Mouse (Mus musculus): ENCODE data around the gene Timp2. TPM values are rescaled to one million over a fixed set of nuclear protein-coding genes. Genes with fewer than 3 reads are reported as not detected.
A peak's percentile ranks its signal among the peaks of the same experiment; 100 is the strongest.

Gene Timp2
- polyA plus RNA-seq, 1 experiment from 2014 or later, result 88.4 TPM

GRCm38 (mm10) chr11:118347391-118347790 is 8.1 kb downstream of the Timp2 start:
- DNase-seq (ENCODE audit: low spot score), result no peak
- Histone ChIP-seq H3K36me3 (ENCODE audit: insufficient read depth, low read length) (0 out of 2 replicates have a peak, but pooled peaks cover 2% of the 10 kb centered on the region), H3K4me3 (replicated peaks; ENCODE audit: low read depth, low read length) (no peak overlapping the region), H3K9ac (ENCODE audit: low read depth, low read length) (no peak overlapping the region), H3K27me3 (ENCODE audit: insufficient read depth, low read length) (no peaks in the 10 kb centered on the region), H3K4me1 (replicated peaks; ENCODE audit: insufficient read depth, low read length) (peaks cover 39% of the 10 kb centered on the region), H3K27ac (no peak overlapping the region), H3K4me2 (ENCODE audit: low read length) (no peak overlapping the region), H3K9me3 (replicated peaks; ENCODE audit: low read length) (no peaks in the 10 kb centered on the region)
- no peak for TF ChIP-seq CTCF (IDR thresholded peaks at IDR 0.05; ENCODE audit: low read depth)
- no peak for ATAC-seq (replicated peaks; ENCODE audit: low FRiP score, low read depth)
- WGBS, result 83% methylated on average over 2 of the region's 2 CpGs

DNA sequence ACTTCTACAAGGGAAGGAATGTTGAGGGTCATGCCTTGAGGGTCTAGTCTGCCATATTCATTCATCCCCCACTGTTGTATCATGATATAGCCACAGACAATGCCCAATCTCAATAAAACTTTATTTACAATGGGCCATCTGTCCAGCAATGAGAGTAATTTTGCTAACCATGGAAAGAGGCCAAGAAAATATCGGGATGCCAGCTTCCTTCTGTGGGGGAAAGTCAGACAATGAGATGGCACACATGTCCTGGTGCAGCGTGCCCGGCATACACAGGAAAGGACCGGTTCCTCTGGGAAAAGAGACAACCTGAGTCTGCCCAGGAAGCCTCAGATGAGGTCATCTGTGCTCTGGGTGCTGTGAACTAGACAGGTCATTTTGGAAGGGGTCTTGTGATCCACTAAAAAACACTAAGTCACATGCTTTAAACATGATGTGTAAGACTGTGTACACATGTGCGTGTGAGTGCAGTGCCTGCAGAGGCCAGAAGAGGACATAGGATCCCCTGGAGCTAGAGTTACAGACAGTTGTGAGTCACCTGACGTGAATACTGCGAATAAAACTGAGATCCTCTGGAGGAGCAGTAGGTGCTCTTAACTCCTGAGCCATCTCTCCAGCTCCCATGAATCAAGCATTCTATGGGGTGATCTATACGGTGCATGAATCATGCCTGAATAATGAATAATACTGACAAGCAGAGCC is 9.0 kb downstream of the Timp2 start:
- peak; percentile 33; the same call in 1 of the 2 replicates for TF ChIP-seq CTCF (IDR thresholded peaks at IDR 0.05; ENCODE audit: low read depth)
- Histone ChIP-seq H3K36me3 (ENCODE audit: insufficient read depth, low read length) (no peaks in the 10 kb centered on the region), H3K27ac (no peak overlapping the region), H3K4me2 (ENCODE audit: low read length) (no peak overlapping the region), H3K9me3 (replicated peaks; ENCODE audit: low read length) (no peaks in the 10 kb centered on the region), H3K27me3 (ENCODE audit: insufficient read depth, low read length) (no peaks in the 10 kb centered on the region), H3K4me3 (replicated peaks; ENCODE audit: low read depth, low read length) (no peak overlapping the region), H3K4me1 (replicated peaks; ENCODE audit: insufficient read depth, low read length) (peaks cover 46% of the 10 kb centered on the region), H3K9ac (ENCODE audit: low read depth, low read length) (no peak overlapping the region)
- ATAC-seq (replicated peaks; ENCODE audit: low FRiP score, low read depth) (no peak), DNase-seq (ENCODE audit: low spot score) (no peak)
- 79% methylated on average over 8 of the region's 8 CpGs for WGBS

GRCm38 (mm10) chr11:118345693-118346092 is 9.8 kb downstream of the Timp2 start:
- H3K4me3 ChIP-seq (replicated peaks; ENCODE audit: low read depth, low read length), result no peak overlapping the region
- H3K36me3 ChIP-seq (ENCODE audit: insufficient read depth, low read length), result no peaks in the 10 kb centered on the region
- no peaks in the 10 kb centered on the region for H3K27me3 ChIP-seq (ENCODE audit: insufficient read depth, low read length)
- H3K9me3 ChIP-seq (replicated peaks; ENCODE audit: low read length), result no peaks in the 10 kb centered on the region
- H3K4me2 ChIP-seq (ENCODE audit: low read length), result no peak overlapping the region
- TF ChIP-seq CTCF (IDR thresholded peaks at IDR 0.05; ENCODE audit: low read depth), result no peak
- no peak for DNase-seq (ENCODE audit: low spot score)
- H3K4me1 ChIP-seq (replicated peaks; ENCODE audit: insufficient read depth, low read length), result peaks cover 46% of the 10 kb centered on the region
- no peak for ATAC-seq (replicated peaks; ENCODE audit: low FRiP score, low read depth)
- H3K27ac ChIP-seq, result no peak overlapping the region
- WGBS, result 59% methylated on average over 4 of the region's 4 CpGs
- no peak overlapping the region for H3K9ac ChIP-seq (ENCODE audit: low read depth, low read length)

GRCm38 (mm10) chr11:118343629-118344028 is 11.9 kb downstream of the Timp2 start:
- no peak for TF ChIP-seq CTCF (IDR thresholded peaks at IDR 0.05; ENCODE audit: low read depth)
- peaks cover 36% of the 10 kb centered on the region for H3K4me1 ChIP-seq (replicated peaks; ENCODE audit: insufficient read depth, low read length)
- no peak overlapping the region for H3K27ac ChIP-seq
- H3K9ac ChIP-seq (ENCODE audit: low read depth, low read length), result no peak overlapping the region
- H3K9me3 ChIP-seq (replicated peaks; ENCODE audit: low read length), result no peaks in the 10 kb centered on the region
- no peak for ATAC-seq (replicated peaks; ENCODE audit: low FRiP score, low read depth)
- H3K27me3 ChIP-seq (ENCODE audit: insufficient read depth, low read length), result no peaks in the 10 kb centered on the region
- no peaks in the 10 kb centered on the region for H3K36me3 ChIP-seq (ENCODE audit: insufficient read depth, low read length)
- no peak overlapping the region for H3K4me3 ChIP-seq (replicated peaks; ENCODE audit: low read depth, low read length)
- H3K4me2 ChIP-seq (ENCODE audit: low read length), result no peak overlapping the region
- WGBS, result 71% methylated on average over 2 of the region's 2 CpGs
- no peak for DNase-seq (ENCODE audit: low spot score)

DNA sequence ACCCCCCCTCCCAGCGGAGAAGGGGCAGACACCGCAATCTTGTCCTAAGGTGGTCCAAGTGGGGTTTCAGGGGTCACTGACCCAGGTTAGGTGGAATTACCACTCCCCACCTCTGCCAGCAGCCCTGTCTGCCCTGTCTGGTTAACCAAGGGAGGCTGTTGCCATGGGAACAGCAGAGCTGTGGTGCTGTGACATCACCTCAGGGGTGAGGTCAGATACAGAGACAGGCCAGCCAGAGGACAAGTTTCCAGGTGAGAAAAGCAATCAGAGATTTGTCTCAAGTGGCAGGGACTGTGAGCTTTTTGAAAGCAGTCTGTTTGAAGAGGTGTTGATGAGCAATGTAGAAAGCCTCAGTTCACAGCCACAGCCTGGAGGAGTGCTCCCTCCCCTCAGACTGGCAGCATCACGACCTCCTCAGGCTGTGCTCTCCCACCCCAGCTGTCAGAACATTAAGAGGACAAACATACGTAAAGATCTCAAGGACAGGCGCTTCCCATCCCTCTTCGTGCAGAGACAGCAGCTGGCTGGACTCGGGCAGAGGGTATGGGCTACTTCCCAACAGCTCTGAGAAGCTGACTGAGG is 13.0 kb downstream of the Timp2 start, which contains the start of gene Cep295nl:
Gene Cep295nl (minus strand): TSS at position 101 of the 582 bp plus-strand sequence.
- DNase-seq (ENCODE audit: low spot score) (peak; percentile 64), ATAC-seq (replicated peaks; ENCODE audit: low FRiP score, low read depth) (peak; percentile 58; the same call in 1 of the 2 replicates)
- H3K9ac ChIP-seq (ENCODE audit: low read depth, low read length), result no peak within 1 kb of the TSS
- H3K27me3 ChIP-seq (ENCODE audit: insufficient read depth, low read length), result no peaks in the 10 kb centered on the region
- H3K36me3 ChIP-seq (ENCODE audit: insufficient read depth, low read length), result no peaks in the 10 kb centered on the region
- no peak within 1 kb of the TSS for H3K4me2 ChIP-seq (ENCODE audit: low read length)
- TF ChIP-seq CTCF (IDR thresholded peaks at IDR 0.05; ENCODE audit: low read depth), result no peak
- H3K4me3 ChIP-seq (replicated peaks; ENCODE audit: low read depth, low read length), result no peak within 1 kb of the TSS
- H3K4me1 ChIP-seq (replicated peaks; ENCODE audit: insufficient read depth, low read length), result peaks cover 30% of the 10 kb centered on the region
- WGBS, result 24% methylated on average over 7 of the region's 7 CpGs
- H3K27ac ChIP-seq, result 0 out of 2 replicates have a peak within 1 kb of the TSS, but pooled peaks have one; percentile 13
- no peaks in the 10 kb centered on the region for H3K9me3 ChIP-seq (replicated peaks; ENCODE audit: low read length)

GRCm38 (mm10) chr11:118337491-118338168 is 17.9 kb downstream of the Timp2 start:
- Histone ChIP-seq H3K4me2 (ENCODE audit: low read length) (no peak overlapping the region), H3K4me1 (replicated peaks; ENCODE audit: insufficient read depth, low read length) (peaks cover 12% of the 10 kb centered on the region), H3K36me3 (ENCODE audit: insufficient read depth, low read length) (peaks cover 5% of the 10 kb centered on the region; the same call in 1 of the 2 replicates), H3K9ac (ENCODE audit: low read depth, low read length) (no peak overlapping the region), H3K9me3 (replicated peaks; ENCODE audit: low read length) (no peaks in the 10 kb centered on the region), H3K27ac (no peak overlapping the region), H3K27me3 (ENCODE audit: insufficient read depth, low read length) (no peaks in the 10 kb centered on the region), H3K4me3 (replicated peaks; ENCODE audit: low read depth, low read length) (no peak overlapping the region)
- 51% methylated on average over 8 of the region's 8 CpGs for WGBS
- no peak for TF ChIP-seq CTCF (IDR thresholded peaks at IDR 0.05; ENCODE audit: low read depth)
- ATAC-seq (replicated peaks; ENCODE audit: low FRiP score, low read depth), result no peak
- DNase-seq (ENCODE audit: low spot score), result no peak
